Mouse (Mus musculus) thymus, postnatal 36 days (tissue): ENCODE measurements around the gene Rcan2.

Source experiments
- DNase-seq, 2 experiments: peaks; one replicate each; pipeline ENCODE4 v3.0.0; 2022; ENCODE audit warnings: mixed read lengths in 2 of 2

The Rcan2 gene

GRCm38 (mm10) chr17:44025935-44026334 lies 224.8 kb downstream of the Rcan2 start:
- DNase-seq: no peak

- DNase-seq: no peak
Observed at GRCm38 (mm10) chr17:44026378-44026777, 225.2 kb downstream of the Rcan2 start.

DNA sequence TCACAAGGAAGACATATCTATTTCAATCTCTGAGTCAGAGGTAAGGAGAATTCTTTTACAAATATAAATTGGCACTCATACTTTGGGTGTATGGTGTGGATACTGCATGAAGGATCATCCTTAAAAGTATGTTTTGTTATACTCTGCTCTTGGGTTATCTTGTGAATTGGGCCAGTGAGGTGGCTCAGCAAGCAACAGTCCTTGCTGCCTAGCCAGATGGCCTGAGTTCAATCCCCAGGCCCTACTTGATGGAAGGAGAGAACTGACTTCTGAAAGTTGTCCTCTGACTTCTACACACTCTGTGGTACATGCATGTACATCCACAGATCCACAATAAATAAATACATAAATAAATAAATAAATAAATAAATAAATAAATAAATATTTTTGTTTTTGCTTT lies 225.6 kb downstream of the Rcan2 start:
- no peak for DNase-seq

- DNase-seq: no peak
Observed at GRCm38 (mm10) chr17:44027311-44027710, 226.2 kb downstream of the Rcan2 start.

DNA sequence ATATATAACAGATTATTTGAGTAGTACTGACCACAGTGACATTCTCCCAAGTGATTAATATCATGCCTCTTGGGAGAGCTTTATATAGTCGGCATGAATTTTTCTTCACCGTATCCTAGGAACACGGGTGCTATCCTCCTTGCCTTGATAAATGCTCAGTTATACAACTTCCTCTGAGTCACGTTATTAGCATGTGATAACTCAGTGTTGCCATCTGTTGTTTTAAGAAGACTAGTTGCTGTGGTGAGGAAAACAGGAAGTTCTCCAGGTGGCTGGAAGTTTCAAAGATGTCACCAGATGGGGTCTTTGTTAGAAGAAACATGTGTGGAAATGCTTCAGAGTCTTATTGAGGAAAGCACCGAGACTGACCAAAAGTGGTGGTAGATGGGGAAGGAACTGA lies 228.5 kb downstream of the Rcan2 start:
- no peak for DNase-seq

DNA sequence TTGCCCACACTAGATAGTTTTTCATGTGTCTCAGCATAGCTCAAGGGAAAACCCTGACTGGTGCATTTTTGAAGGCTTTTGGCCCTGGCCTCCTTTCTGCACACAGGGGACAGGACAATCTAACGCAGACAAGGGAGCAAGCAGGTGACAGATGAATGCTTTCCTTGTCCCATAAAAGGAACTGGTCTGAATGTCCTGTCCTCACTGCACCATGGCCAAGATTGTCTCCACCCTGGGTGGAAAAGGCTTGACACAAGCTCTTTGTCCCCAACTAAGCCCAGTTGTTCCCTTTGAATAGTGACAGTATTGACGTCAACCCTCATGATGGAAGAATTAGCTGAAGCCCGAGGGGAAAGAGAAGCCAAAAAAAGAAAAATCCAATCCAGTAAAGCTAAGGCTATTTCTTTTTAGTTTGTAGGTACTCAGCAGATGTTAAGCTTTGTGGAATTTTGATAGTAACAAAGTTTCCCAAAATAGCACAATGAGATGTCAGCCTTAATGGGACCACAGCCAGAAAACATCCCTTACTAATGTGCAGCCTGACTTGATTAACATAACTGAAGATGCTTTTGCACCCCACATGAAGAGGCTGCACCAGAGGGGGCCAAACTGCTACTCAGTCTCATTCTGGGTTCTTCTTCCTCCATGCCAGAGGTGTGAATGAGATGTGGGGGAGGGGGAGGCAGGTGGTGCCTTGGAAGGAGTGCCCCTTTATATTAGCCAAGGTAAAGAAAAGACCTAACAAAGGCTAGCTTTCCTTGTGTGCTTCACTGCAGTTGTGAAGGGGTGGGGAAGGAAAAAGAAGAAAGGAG lies 229.8 kb downstream of the Rcan2 start:
- no peak for DNase-seq

GRCm38 (mm10) chr17:44035005-44035404 lies 233.9 kb downstream of the Rcan2 start:
- DNase-seq: no peak

DNA sequence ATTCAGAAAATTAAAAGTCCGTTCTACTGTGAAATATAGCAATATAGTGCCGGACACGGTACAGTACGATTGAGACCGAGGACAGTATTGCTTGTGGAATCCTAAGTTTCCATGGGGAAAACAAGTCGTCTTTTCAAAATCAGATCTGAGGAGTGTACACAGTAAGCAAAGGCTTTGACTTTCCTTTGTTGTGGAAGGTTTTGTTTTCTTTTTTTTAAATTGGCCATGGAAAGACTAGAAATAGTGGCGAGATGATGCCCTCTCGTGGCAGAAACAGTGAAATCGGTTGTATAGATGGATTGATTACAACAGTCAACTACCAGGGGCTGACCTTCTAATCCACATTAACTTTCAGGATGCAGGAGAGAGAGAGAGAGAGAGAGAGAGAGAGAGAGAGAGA lies 237.5 kb downstream of the Rcan2 start:
- DNase-seq: no peak

DNA sequence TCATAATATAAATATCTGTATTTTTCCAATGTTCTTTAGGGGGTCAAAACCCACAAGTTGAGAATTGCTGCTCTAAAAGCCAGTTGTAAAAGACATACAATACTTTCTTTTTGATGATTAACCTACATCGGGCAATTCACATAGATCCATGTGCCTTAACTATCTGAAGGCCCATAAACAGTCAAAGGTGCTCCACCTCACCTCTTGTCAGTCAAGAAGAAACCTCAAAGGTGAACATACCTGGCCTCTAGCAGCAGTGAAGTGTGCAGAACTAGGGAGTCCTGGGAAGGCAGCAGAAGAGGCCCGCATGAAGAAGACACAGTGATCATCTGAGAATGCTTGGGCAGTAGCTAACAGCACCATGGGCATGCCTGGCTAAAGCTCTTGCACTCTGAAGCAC lies 239.3 kb downstream of the Rcan2 start:
- no peak for DNase-seq

DNA sequence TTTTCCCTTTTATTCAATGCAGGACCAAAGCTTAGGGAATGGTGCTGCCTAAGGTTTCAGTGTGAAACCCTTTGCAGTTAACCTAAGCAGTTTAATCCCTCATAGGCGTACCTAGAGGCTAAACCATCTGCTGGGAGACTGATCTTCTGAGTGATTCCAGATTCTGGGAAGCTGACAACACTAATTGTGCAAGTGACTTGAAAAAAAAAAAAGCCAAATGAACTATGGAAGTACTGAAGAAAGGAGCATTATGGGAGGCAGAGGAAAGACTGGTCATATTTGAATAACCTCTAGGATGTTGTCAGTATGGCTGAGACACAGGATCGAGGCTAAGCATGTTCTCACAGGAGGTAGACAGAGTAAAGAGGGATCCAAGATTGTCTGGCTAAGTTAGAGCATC lies 241.2 kb downstream of the Rcan2 start:
- no peak for DNase-seq

GRCm38 (mm10) chr17:44042861-44043260 lies 241.7 kb downstream of the Rcan2 start:
- DNase-seq: no peak

DNA sequence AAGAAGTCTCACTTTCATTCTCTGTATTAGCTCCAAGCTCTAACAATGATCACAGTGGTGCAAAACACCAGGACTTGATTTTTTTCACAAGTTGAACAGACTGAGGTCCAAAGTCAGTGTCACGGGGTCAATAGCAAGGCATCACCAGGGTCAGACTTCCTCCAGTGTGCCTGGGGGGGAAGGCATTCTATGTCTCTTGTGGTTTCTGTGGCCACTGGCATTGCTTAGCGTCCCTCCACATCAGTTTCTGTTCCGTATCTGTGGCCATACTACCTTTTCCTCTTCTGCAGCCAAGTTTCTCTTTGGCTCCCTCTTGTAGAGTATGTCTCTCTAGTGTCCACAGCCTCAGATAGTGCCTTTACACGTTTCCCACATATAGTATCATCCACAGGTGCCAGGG lies 252.3 kb downstream of the Rcan2 start:
- no peak for DNase-seq

DNA sequence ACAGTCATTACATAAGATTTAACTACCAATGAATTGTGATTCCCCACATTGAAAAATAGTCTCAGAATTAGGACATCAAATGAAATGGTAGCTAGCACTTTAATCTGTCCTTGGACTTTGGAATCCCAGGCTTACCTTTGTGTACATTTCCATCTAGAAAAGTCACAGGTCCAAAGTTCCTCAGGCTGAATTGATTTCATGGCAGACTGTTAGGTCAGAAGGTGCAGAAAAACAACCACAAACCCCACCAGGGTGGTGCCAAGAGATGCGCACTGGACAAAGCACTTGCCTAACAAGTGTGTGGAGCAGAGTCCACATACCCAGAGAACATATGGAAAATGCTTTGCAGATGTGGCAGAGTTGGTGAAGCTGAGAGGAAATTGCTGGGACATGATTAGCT lies 256.0 kb downstream of the Rcan2 start:
- no peak for DNase-seq

DNA sequence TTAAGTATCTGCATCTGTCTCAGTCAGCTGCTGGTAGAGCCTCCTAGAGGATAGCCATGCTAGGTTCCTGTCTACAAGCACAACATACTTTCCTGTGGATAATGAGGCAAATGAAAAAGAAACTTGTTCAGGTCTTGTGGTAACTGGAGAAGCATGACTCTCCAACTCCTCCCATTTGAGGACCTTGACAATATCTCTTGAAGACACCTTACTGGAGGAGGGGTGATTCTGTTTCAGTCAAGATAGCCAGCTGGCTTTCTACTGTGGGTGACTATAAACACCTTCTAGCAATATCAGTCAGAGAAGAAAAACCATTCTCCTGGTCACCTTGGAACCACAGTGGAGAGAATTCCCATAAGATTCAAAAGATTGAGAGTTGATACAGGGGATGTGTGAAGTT lies 257.0 kb downstream of the Rcan2 start:
- DNase-seq: no peak

- DNase-seq: no peak
Observed at GRCm38 (mm10) chr17:44060781-44061180, 259.6 kb downstream of the Rcan2 start.

DNA sequence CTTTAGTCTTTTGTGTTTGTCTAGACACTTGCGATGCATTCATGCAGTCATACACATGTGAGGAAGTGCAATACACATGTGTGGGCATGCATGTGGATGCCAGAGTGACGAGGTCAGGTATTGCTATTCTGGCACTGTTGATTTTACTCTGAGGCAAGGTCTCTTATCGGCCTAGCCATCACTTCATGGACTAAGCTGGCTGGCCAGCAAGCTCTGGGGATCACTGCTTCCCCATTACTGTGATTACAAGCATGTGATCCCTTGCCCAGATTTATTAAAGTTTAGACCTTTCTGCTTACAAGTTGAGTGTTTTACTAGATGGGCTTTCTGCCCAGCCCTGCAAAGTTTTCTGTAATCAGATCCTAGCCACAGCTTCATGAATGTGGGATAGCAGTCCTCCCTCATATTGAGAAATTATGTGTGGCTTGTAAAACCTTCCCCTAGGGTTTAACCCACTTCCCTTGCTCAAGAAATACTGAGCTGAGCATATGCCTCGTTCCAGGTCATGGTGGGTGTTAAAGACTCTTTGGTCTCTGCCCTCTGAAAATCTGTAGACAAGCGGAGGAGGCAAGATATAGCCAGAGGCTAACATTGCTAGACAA lies 260.2 kb downstream of the Rcan2 start:
- DNase-seq: no peak

GRCm38 (mm10) chr17:44068876-44069275 lies 267.7 kb downstream of the Rcan2 start:
- DNase-seq: no peak

- DNase-seq: no peak
Observed at GRCm38 (mm10) chr17:44071680-44072079, 270.5 kb downstream of the Rcan2 start.

- no peak for DNase-seq
Observed at GRCm38 (mm10) chr17:44075601-44076000, 274.4 kb downstream of the Rcan2 start.

- no peak for DNase-seq
Observed at GRCm38 (mm10) chr17:44076051-44076680, 275.0 kb downstream of the Rcan2 start.

- DNase-seq: no peak
Observed at GRCm38 (mm10) chr17:44077146-44077842, 276.1 kb downstream of the Rcan2 start.

GRCm38 (mm10) chr17:44077843-44078160 lies 276.7 kb downstream of the Rcan2 start:
- DNase-seq: no peak

GRCm38 (mm10) chr17:44078631-44079350 lies 277.6 kb downstream of the Rcan2 start, which contains the start of gene Enpp5:
Gene Enpp5 (plus strand): TSS chr17:44078813.
- peak; percentile 82 to 86 for DNase-seq
